Mouse (Mus musculus): ENCODE measurements around the gene Gm45194.

The Gm45194 gene

DNA sequence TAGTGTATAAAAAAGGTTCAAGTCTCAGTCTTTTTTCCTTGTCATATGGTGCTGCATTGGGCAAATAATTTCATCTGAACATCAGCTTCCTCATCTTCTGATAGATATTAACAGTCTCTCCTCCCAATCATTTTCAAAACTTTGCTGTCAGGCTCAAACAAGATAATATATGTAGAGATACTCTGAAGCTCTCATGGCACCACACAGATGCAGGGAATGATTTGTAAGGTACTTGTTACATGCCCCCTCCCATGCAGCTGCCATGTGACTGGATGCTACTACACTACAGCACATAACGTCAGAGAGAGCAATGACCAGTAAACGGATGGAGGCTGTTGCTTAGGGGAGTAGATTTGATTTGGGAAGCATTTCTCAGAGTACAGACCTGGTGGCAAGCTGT is at the start of gene Gm45194:
Gm45194 (plus strand) TSS at position 301 of the 400 bp plus-strand sequence.
- in situ Hi-C loops (cut with MboI, MseI), result no loop called here

DNA sequence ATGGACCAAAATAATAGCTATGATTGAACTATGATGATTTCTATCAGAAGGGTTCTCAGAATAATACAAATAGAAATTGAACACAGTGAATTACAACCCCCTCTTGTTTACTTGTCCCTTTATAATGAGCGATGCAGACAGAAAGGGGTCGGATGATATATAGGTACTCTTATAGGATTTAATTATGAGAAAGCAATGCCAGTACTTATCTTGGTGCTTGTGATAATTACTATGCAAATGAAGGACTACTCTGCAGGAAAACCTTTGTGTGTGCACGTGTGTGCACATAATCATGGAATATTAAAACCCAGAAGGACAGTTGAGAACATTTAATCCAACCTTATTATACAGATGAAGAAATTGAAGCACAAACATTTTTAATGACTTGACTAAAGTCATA is 35.3 kb upstream of the Gm45194 start:
- in situ Hi-C loops (cut with MboI, MseI), result no loop called here

- in situ Hi-C loops (cut with MboI, MseI), result no loop called here
These were observed 9.9 kb upstream of the Gm45194 start for GRCm38 (mm10) chrX:111881251-111881650.

- in situ Hi-C loops (cut with MboI, MseI), result no loop called here
These were observed 3.3 kb downstream of the Gm45194 start for GRCm38 (mm10) chrX:111894321-111895050.

GRCm38 (mm10) chrX:111895084-111895779 is 4.0 kb downstream of the Gm45194 start:
- in situ Hi-C loops (cut with MboI, MseI), result no loop called here

DNA sequence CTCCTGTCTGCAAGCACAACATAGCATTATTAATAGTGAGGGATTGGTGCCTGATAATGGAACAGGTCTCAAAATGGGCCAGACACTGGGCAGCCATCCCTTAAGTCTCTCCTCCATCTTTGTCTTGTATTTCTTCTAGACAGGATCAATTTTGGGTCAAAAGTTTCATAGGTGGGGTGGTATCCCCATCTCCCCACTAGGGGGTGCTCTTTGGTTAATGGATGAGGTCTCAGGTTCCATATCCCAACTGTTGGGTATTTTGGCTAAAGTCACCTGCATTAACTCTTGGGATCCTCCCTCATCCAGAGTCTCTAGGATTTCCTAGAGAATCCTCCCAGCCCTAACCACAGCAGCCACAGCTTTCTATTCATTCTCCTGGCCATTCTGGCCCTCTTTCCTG is 26.2 kb downstream of the Gm45194 start:
- in situ Hi-C loops (cut with MboI, MseI), result loop anchor here (25.0 kb wide), 1 partner anchor 705 kb away; no protein-coding TSS in a partner anchor

GRCm38 (mm10) chrX:111960909-111961308 is 69.7 kb downstream of the Gm45194 start:
- in situ Hi-C loops (cut with MboI, MseI), result no loop called here

DNA sequence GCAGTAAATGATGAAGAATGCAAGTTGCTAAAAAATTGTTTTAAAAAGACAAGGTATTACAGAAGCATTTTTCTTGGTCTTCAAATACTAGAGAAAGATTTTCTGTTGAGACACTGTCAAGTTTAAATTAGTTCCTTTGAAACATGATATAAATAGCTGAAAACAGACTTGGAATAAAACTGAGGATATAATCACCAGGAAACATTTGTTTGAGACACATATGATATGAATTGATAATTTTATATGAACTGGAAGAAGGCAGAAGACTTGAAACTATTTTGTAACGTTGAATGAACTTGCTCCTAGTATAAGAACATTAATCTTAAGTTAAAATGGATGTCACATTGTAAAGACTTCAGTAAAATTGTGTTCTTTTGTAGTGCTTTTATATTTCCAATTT is 108.5 kb downstream of the Gm45194 start:
- in situ Hi-C loops (cut with MboI, MseI), result no loop called here

DNA sequence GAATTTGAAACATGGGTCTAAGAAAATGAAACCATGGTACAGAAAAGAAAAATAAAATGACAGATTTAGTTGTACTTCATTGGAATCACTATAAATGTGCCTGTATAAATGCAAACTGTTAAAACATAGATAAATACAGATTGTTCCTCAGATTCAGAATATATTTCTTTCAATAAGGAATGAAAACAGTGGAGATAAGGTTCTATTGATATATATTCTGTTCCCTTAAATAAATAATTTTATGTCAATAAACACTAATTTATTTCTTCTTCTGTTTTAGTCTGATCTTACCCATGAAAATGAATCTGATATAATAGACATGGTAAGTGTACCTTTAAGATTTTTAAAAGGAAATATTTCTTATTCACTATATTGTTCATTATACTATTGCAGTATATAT is 119.5 kb downstream of the Gm45194 start, which contains the start of gene Tex16:
Tex16 (plus strand) TSS at position 301 of the 400 bp plus-strand sequence.
- in situ Hi-C loops (cut with MboI, MseI), result no loop called here

GRCm38 (mm10) chrX:112238749-112239148 is 347.6 kb downstream of the Gm45194 start, which contains the start of gene 4933403O08Rik:
TSS of gene 4933403O08Rik (plus strand) at chrX:112239049.
- in situ Hi-C loops (cut with MboI, MseI), result no loop called here

- in situ Hi-C loops (cut with MboI, MseI), result no loop called here
These were observed 351.7 kb downstream of the Gm45194 start for GRCm38 (mm10) chrX:112242916-112243315.

- in situ Hi-C loops (cut with MboI, MseI), result no loop called here
These were observed 364.3 kb downstream of the Gm45194 start for GRCm38 (mm10) chrX:112255513-112255912.

DNA sequence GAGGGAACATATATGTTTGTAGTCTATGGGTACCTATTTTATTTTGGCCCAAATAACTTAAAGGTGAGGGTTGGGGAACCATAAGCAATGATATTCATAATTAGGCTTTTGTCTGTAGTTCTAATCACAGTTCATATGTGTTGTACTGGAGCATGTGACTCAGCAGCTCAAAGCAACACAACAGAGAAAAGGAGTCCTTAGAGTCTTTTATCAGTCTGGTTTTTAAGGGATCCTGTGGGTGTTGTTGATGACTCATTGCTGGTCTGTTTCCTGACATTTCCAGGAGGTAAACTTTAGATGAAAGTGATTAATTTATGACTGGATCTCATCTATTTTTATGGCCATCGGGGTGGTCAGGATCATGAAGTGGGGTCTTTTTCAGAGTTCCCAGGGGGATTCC is 382.4 kb downstream of the Gm45194 start:
- in situ Hi-C loops (cut with MboI, MseI), result no loop called here
